Mouse (Mus musculus): Measurements from ENCODE around the gene Bcl7a. TPM values are rescaled to one million over a fixed set of nuclear protein-coding genes. Genes with fewer than 3 reads are reported as not detected.

Gene Bcl7a
- total and polyA plus RNA-seq, 2 experiments from 2014 or later = 6.6 to 10.2 TPM

- H3K9ac ChIP-seq (replicated peaks; ENCODE audit: low read depth, low read length) = no peak overlapping the region
- ATAC-seq (ENCODE audit: insufficient read depth, low read depth) = peak; percentile 83
- no peaks in the 10 kb centered on the region for H3K27me3 ChIP-seq (ENCODE audit: control insufficient read depth, insufficient read depth, low read length)
- WGBS = 63% methylated on average over 8 of the region's 8 CpGs
- peak overlapping the region; percentile 74 for H3K27ac ChIP-seq (ENCODE audit: low read depth)
- DNase-seq (ENCODE audit: low spot score) = no peak
- no peak overlapping the region for H3K4me2 ChIP-seq (ENCODE audit: low read depth, low read length)
- peaks cover 30% of the 10 kb centered on the region for H3K4me1 ChIP-seq (ENCODE audit: control insufficient read depth, insufficient read depth)
- H3K9me3 ChIP-seq (replicated peaks; ENCODE audit: control insufficient read depth, low read length) = no peaks in the 10 kb centered on the region
- H3K36me3 ChIP-seq (replicated peaks; ENCODE audit: control insufficient read depth, insufficient read depth, low read length) = no peaks in the 10 kb centered on the region
- H3K4me3 ChIP-seq (ENCODE audit: low read depth, low read length) = no peak overlapping the region
- no peak for TF ChIP-seq CTCF (IDR thresholded peaks at IDR 0.05; ENCODE audit: low read depth)
- TF ChIP-seq EP300 (IDR thresholded peaks at IDR 0.05; ENCODE audit: low read depth) = no peak
Observed at GRCm38 (mm10) chr5:123416566-123417518, 73.2 kb downstream of the Bcl7a start.

DNA sequence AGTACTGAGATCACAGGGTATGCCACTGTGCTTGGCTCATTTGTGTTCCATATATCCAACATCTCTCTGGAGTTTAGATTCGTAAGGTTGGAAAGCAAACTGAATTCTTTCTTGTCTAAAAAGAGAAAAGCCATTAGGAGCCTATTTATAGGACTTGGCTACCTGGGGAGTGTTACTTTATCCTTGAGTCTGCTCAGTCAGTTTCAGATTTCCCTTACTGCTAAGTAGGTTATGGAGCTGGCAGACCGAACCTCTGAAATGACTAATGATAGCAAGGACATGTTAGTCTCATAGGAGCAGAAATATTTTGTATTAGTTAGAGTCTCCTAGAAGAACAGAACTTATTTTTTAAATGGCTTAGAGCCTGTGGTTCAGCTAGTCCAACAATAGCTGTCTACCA is 80.3 kb downstream of the Bcl7a start:
- WGBS = 28% methylated on average over 2 of the region's 2 CpGs
- no peak for TF ChIP-seq EP300 (IDR thresholded peaks at IDR 0.05; ENCODE audit: low read depth)
- no peak for TF ChIP-seq CTCF (IDR thresholded peaks at IDR 0.05; ENCODE audit: low read depth)
- Histone ChIP-seq H3K27ac (ENCODE audit: low read depth) (peak overlapping the region; percentile 71), H3K36me3 (replicated peaks; ENCODE audit: control insufficient read depth, insufficient read depth, low read length) (no peaks in the 10 kb centered on the region), H3K4me2 (ENCODE audit: low read depth, low read length) (no peak overlapping the region), H3K9ac (replicated peaks; ENCODE audit: low read depth, low read length) (no peak overlapping the region), H3K9me3 (replicated peaks; ENCODE audit: control insufficient read depth, low read length) (no peaks in the 10 kb centered on the region), H3K4me1 (ENCODE audit: control insufficient read depth, insufficient read depth) (peaks cover 10% of the 10 kb centered on the region; the same call in 1 of the 2 replicates), H3K27me3 (ENCODE audit: control insufficient read depth, insufficient read depth, low read length) (no peaks in the 10 kb centered on the region), H3K4me3 (ENCODE audit: low read depth, low read length) (no peak overlapping the region)
- ATAC-seq (ENCODE audit: insufficient read depth, low read depth) (no peak), DNase-seq (ENCODE audit: low spot score) (peak; percentile 49)

Other genes with a start within 250 kb of the Bcl7a start
- 1.4 and 2.1 TPM in 2 replicates for gene Rhof, start 211.1 kb upstream of the Bcl7a start, total RNA-seq (2014; rRNA removed; ENCODE audit: low replicate concordance)
- gene Rhof, start 211.1 kb upstream of the Bcl7a start, polyA plus RNA-seq (2015; fragmentation: Nextera tagmentation; extraction: Ambion mirVana) = 0.71 and 1.1 TPM in 2 replicates
- 5.5 and 6.1 TPM in 2 replicates for gene Setd1b, start 201.6 kb upstream of the Bcl7a start, total RNA-seq (2014; rRNA removed; ENCODE audit: low replicate concordance)
- gene Setd1b, start 201.6 kb upstream of the Bcl7a start, polyA plus RNA-seq (2015; fragmentation: Nextera tagmentation; extraction: Ambion mirVana) = 4.9 and 5.1 TPM in 2 replicates
- 11.2 and 19.5 TPM in 2 replicates for gene Psmd9, start 174.4 kb upstream of the Bcl7a start, total RNA-seq (2014; rRNA removed; ENCODE audit: low replicate concordance)
- gene Psmd9, start 174.4 kb upstream of the Bcl7a start, polyA plus RNA-seq (2015; fragmentation: Nextera tagmentation; extraction: Ambion mirVana) = 54.0 and 54.9 TPM in 2 replicates
- 0.43 and 0.92 TPM in 2 replicates for gene Hpd, start 161.1 kb upstream of the Bcl7a start, total RNA-seq (2014; rRNA removed; ENCODE audit: low replicate concordance)
- gene Hpd, start 161.1 kb upstream of the Bcl7a start, polyA plus RNA-seq (2015; fragmentation: Nextera tagmentation; extraction: Ambion mirVana) = not detected in 2 replicates
- gene Wdr66, start 91.7 kb upstream of the Bcl7a start, total RNA-seq (2014; rRNA removed; ENCODE audit: low replicate concordance) = 3.1 and 7.3 TPM in 2 replicates
- gene Wdr66, start 91.7 kb upstream of the Bcl7a start, polyA plus RNA-seq (2015; fragmentation: Nextera tagmentation; extraction: Ambion mirVana) = 3.1 and 4.0 TPM in 2 replicates
- 12.0 and 13.4 TPM in 2 replicates for gene Mlxip, start 51.0 kb downstream of the Bcl7a start, total RNA-seq (2014; rRNA removed; ENCODE audit: low replicate concordance)
- gene Mlxip, start 51.0 kb downstream of the Bcl7a start, polyA plus RNA-seq (2015; fragmentation: Nextera tagmentation; extraction: Ambion mirVana) = 5.9 and 7.3 TPM in 2 replicates
- gene Lrrc43, start 145.5 kb downstream of the Bcl7a start, total RNA-seq (2014; rRNA removed; ENCODE audit: low replicate concordance) = not detected in 2 replicates
- 0.05 TPM in 1 of 2 replicates, not detected in the other for gene Lrrc43, start 145.5 kb downstream of the Bcl7a start, polyA plus RNA-seq (2015; fragmentation: Nextera tagmentation; extraction: Ambion mirVana)
- gene Il31, start 145.7 kb downstream of the Bcl7a start, total RNA-seq (2014; rRNA removed; ENCODE audit: low replicate concordance) = not detected in 2 replicates
- gene Il31, start 145.7 kb downstream of the Bcl7a start, polyA plus RNA-seq (2015; fragmentation: Nextera tagmentation; extraction: Ambion mirVana) = not detected in 2 replicates
- gene B3gnt4, start 166.6 kb downstream of the Bcl7a start, total RNA-seq (2014; rRNA removed; ENCODE audit: low replicate concordance) = not detected in 2 replicates
- not detected in 2 replicates for gene B3gnt4, start 166.6 kb downstream of the Bcl7a start, polyA plus RNA-seq (2015; fragmentation: Nextera tagmentation; extraction: Ambion mirVana)
- 79.1 and 99.4 TPM in 2 replicates for gene Diablo, start 180.3 kb downstream of the Bcl7a start, total RNA-seq (2014; rRNA removed; ENCODE audit: low replicate concordance)
- gene Diablo, start 180.3 kb downstream of the Bcl7a start, polyA plus RNA-seq (2015; fragmentation: Nextera tagmentation; extraction: Ambion mirVana) = 105 and 107 TPM in 2 replicates
- gene Gm49027, start 181.7 kb downstream of the Bcl7a start, total RNA-seq (2014; rRNA removed; ENCODE audit: low replicate concordance) = 1.1 TPM in 1 of 2 replicates, not detected in the other
- gene Gm49027, start 181.7 kb downstream of the Bcl7a start, polyA plus RNA-seq (2015; fragmentation: Nextera tagmentation; extraction: Ambion mirVana) = 0.15 TPM in 1 of 2 replicates, not detected in the other
- 15.9 and 42.7 TPM in 2 replicates for gene Vps33a, start 229.2 kb downstream of the Bcl7a start, total RNA-seq (2014; rRNA removed; ENCODE audit: low replicate concordance)
- 16.7 and 17.5 TPM in 2 replicates for gene Vps33a, start 229.2 kb downstream of the Bcl7a start, polyA plus RNA-seq (2015; fragmentation: Nextera tagmentation; extraction: Ambion mirVana)